Mouse (Mus musculus): ENCODE results near the gene Heatr5a.

DNA sequence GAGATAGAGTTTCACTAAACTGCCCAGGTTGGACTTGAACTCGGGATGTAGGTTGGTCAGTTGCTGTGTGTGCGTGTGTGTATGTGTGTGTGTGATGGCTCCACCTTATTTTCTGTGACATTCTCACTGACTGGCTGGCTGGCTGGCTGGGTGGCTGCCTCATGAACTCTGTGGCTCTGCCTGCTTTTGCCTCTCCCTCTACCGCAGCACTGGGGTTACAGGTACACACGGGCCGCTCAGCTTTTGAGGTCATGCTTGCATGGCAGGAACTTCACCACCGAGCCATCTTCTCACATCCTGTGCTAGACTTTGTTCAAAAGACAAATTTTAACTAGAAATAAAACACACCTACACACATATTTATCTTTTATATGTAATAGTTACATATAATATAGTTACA, 84.8 kb downstream of the Heatr5a start:
- TF ChIP-seq CTCF (IDR thresholded peaks at IDR 0.05) (no peak), POLR2A (IDR thresholded peaks at IDR 0.05; ENCODE audit: insufficient read depth, low read depth, low read length) (no peak), EP300 (IDR thresholded peaks at IDR 0.05; ENCODE audit: insufficient read depth, low read depth, low read length) (no peak)
